Mouse (Mus musculus): ENCODE results near the gene Agbl5. TPM values are rescaled to one million over a fixed set of nuclear protein-coding genes. Genes with fewer than 3 reads are reported as not detected.
A peak's percentile ranks its signal among the peaks of the same experiment; 100 is the strongest.

Gene Agbl5
- polyA plus RNA-seq, 1 experiment from 2014 or later = 10.2 TPM

- no peak for TF ChIP-seq EP300 (IDR thresholded peaks at IDR 0.05)
- no peak for TF ChIP-seq CTCF (IDR thresholded peaks at IDR 0.05)
- Histone ChIP-seq H3K4me3 (ENCODE audit: low read depth, low read length) (no peak overlapping the region), H3K9me3 (ENCODE audit: low read length) (no peaks in the 10 kb centered on the region), H3K4me2 (replicated peaks; ENCODE audit: low read depth, low read length) (no peak overlapping the region), H3K27ac (ENCODE audit: low read length) (no peak overlapping the region), H3K4me1 (ENCODE audit: insufficient read depth, low read depth, low read length) (no peaks in the 10 kb centered on the region), H3K9ac (replicated peaks; ENCODE audit: low read depth) (no peak overlapping the region), H3K36me3 (ENCODE audit: insufficient read depth, low read length) (peaks cover 13% of the 10 kb centered on the region; the same call in 1 of the 2 replicates), H3K27me3 (replicated peaks; ENCODE audit: insufficient read depth, low read length) (no peaks in the 10 kb centered on the region)
- DNase-seq (ENCODE audit: low spot score) (no peak), ATAC-seq (no peak)
- 89% methylated on average over 5 of the region's 5 CpGs for WGBS
These were observed 13.4 kb downstream of the Agbl5 start for GRCm38 (mm10) chr5:30901860-30902259.

GRCm38 (mm10) chr5:30907413-30908059 lies 19.0 kb downstream of the Agbl5 start, which contains the start of gene Ost4:
TSS of gene Ost4 (minus strand) at chr5:30907788.
- H3K36me3 ChIP-seq (ENCODE audit: insufficient read depth, low read length) = peaks cover 13% of the 10 kb centered on the region; the same call in 1 of the 2 replicates
- H3K4me2 ChIP-seq (replicated peaks; ENCODE audit: low read depth, low read length) = peak within 1 kb of the TSS; percentile 83
- no peaks in the 10 kb centered on the region for H3K27me3 ChIP-seq (replicated peaks; ENCODE audit: insufficient read depth, low read length)
- H3K9me3 ChIP-seq (ENCODE audit: low read length) = no peaks in the 10 kb centered on the region
- peak within 1 kb of the TSS; percentile 73 for H3K4me3 ChIP-seq (ENCODE audit: low read depth, low read length)
- peak within 1 kb of the TSS; percentile 68 for H3K9ac ChIP-seq (replicated peaks; ENCODE audit: low read depth)
- ATAC-seq (peak; percentile 97), DNase-seq (ENCODE audit: low spot score) (peak; percentile 98)
- WGBS = 0% methylated on average over 43 of the region's 58 CpGs
- TF ChIP-seq EP300 (IDR thresholded peaks at IDR 0.05) (no peak), CTCF (IDR thresholded peaks at IDR 0.05) (no peak)
- H3K4me1 ChIP-seq (ENCODE audit: insufficient read depth, low read depth, low read length) = peaks cover 7% of the 10 kb centered on the region
- H3K27ac ChIP-seq (ENCODE audit: low read length) = peak within 1 kb of the TSS; percentile 93

GRCm38 (mm10) chr5:30908426-30909299 lies 20.2 kb downstream of the Agbl5 start:
- H3K9ac ChIP-seq (replicated peaks; ENCODE audit: low read depth) = no peak overlapping the region
- TF ChIP-seq EP300 (IDR thresholded peaks at IDR 0.05) = no peak
- TF ChIP-seq CTCF (IDR thresholded peaks at IDR 0.05) = no peak
- ATAC-seq = peak; percentile 18
- H3K36me3 ChIP-seq (ENCODE audit: insufficient read depth, low read length) = peaks cover 13% of the 10 kb centered on the region; the same call in 1 of the 2 replicates
- 37% methylated on average over 13 of the region's 13 CpGs for WGBS
- H3K27me3 ChIP-seq (replicated peaks; ENCODE audit: insufficient read depth, low read length) = no peaks in the 10 kb centered on the region
- 0 out of 2 replicates have a peak overlapping the region, but pooled peaks have one; percentile 73 for H3K4me3 ChIP-seq (ENCODE audit: low read depth, low read length)
- peaks cover 11% of the 10 kb centered on the region for H3K4me1 ChIP-seq (ENCODE audit: insufficient read depth, low read depth, low read length)
- H3K27ac ChIP-seq (ENCODE audit: low read length) = peak overlapping the region; percentile 93
- no peaks in the 10 kb centered on the region for H3K9me3 ChIP-seq (ENCODE audit: low read length)
- peak; percentile 60 for DNase-seq (ENCODE audit: low spot score)
- peak overlapping the region; percentile 83 for H3K4me2 ChIP-seq (replicated peaks; ENCODE audit: low read depth, low read length)

- DNase-seq (ENCODE audit: low spot score) (peak; percentile 35), ATAC-seq (no peak)
- Histone ChIP-seq H3K9me3 (ENCODE audit: low read length) (no peaks in the 10 kb centered on the region), H3K9ac (replicated peaks; ENCODE audit: low read depth) (no peak overlapping the region), H3K4me2 (replicated peaks; ENCODE audit: low read depth, low read length) (no peak overlapping the region), H3K27me3 (replicated peaks; ENCODE audit: insufficient read depth, low read length) (no peaks in the 10 kb centered on the region), H3K36me3 (ENCODE audit: insufficient read depth, low read length) (peaks cover 7% of the 10 kb centered on the region; the same call in 1 of the 2 replicates), H3K27ac (ENCODE audit: low read length) (peak overlapping the region; percentile 93), H3K4me1 (ENCODE audit: insufficient read depth, low read depth, low read length) (peaks cover 11% of the 10 kb centered on the region), H3K4me3 (ENCODE audit: low read depth, low read length) (no peak overlapping the region)
- 28% methylated on average over 7 of the region's 7 CpGs for WGBS
- TF ChIP-seq EP300 (IDR thresholded peaks at IDR 0.05) (no peak), CTCF (IDR thresholded peaks at IDR 0.05) (no peak)
These were observed 20.8 kb downstream of the Agbl5 start for GRCm38 (mm10) chr5:30909300-30909659.

GRCm38 (mm10) chr5:30909863-30910262 lies 21.4 kb downstream of the Agbl5 start:
- no peak for DNase-seq (ENCODE audit: low spot score)
- no peak overlapping the region for H3K9ac ChIP-seq (replicated peaks; ENCODE audit: low read depth)
- WGBS = 82% methylated on average over 7 of the region's 7 CpGs
- H3K27ac ChIP-seq (ENCODE audit: low read length) = peak overlapping the region; percentile 93; the same call in 1 of the 2 replicates
- H3K9me3 ChIP-seq (ENCODE audit: low read length) = no peaks in the 10 kb centered on the region
- H3K4me2 ChIP-seq (replicated peaks; ENCODE audit: low read depth, low read length) = no peak overlapping the region
- H3K27me3 ChIP-seq (replicated peaks; ENCODE audit: insufficient read depth, low read length) = no peaks in the 10 kb centered on the region
- no peak for ATAC-seq
- TF ChIP-seq EP300 (IDR thresholded peaks at IDR 0.05) (no peak), CTCF (IDR thresholded peaks at IDR 0.05) (no peak)
- no peak overlapping the region for H3K4me3 ChIP-seq (ENCODE audit: low read depth, low read length)
- H3K4me1 ChIP-seq (ENCODE audit: insufficient read depth, low read depth, low read length) = peaks cover 11% of the 10 kb centered on the region
- H3K36me3 ChIP-seq (ENCODE audit: insufficient read depth, low read length) = 0 out of 2 replicates have a peak, but pooled peaks cover under 1% of the 10 kb centered on the region

GRCm38 (mm10) chr5:30910481-30910880 lies 22.0 kb downstream of the Agbl5 start:
- TF ChIP-seq EP300 (IDR thresholded peaks at IDR 0.05) (no peak), CTCF (IDR thresholded peaks at IDR 0.05) (no peak)

More at GRCm38 (mm10) chr5:30910481-30910880, 22.0 kb downstream of the Agbl5 start:
- H3K36me3 ChIP-seq (ENCODE audit: insufficient read depth, low read length) = no peaks in the 10 kb centered on the region
- ATAC-seq (no peak), DNase-seq (ENCODE audit: low spot score) (no peak)
- H3K4me3 ChIP-seq (ENCODE audit: low read depth, low read length) = no peak overlapping the region
- no peaks in the 10 kb centered on the region for H3K27me3 ChIP-seq (replicated peaks; ENCODE audit: insufficient read depth, low read length)
- H3K4me2 ChIP-seq (replicated peaks; ENCODE audit: low read depth, low read length) = no peak overlapping the region
- no peak overlapping the region for H3K9ac ChIP-seq (replicated peaks; ENCODE audit: low read depth)
- peaks cover 16% of the 10 kb centered on the region for H3K4me1 ChIP-seq (ENCODE audit: insufficient read depth, low read depth, low read length)
- H3K9me3 ChIP-seq (ENCODE audit: low read length) = no peaks in the 10 kb centered on the region
- H3K27ac ChIP-seq (ENCODE audit: low read length) = no peak overlapping the region
